Mouse (Mus musculus) G1E (cell line): ENCODE data around the gene Paxbp1. TPM values are rescaled to one million over a fixed set of nuclear protein-coding genes. Genes with fewer than 3 reads are reported as not detected.

ENCODE experiments used
- ATAC-seq: 2 replicates; pipeline ENCODE4 v1.8.0; 2016; ENCODE audit warnings: mild to moderate bottlenecking; ENCODE audit not compliant: insufficient number of reproducible peaks, poor library complexity, low FRiP score, severe bottlenecking; ENCODE audit errors: extremely low read depth
- DNase-seq: peaks from one replicate; pipeline ENCODE4 v3.0.0; 2012; ENCODE audit warnings: low spot score
- H3K27me3 ChIP-seq: 2 replicates; pipeline ENCODE4 v1.6.1; 2012; ENCODE audit warnings: mild to moderate bottlenecking, low read length, inconsistent platforms; ENCODE audit not compliant: insufficient read depth
- H3K36me3 ChIP-seq: replicated peaks from 2 replicates; pipeline ENCODE3; 2012; ENCODE audit warnings: mild to moderate bottlenecking, inconsistent platforms
- H3K4me1 ChIP-seq: 2 replicates; pipeline ENCODE4 v1.6.1; 2012; ENCODE audit warnings: low read depth, low read length, inconsistent platforms, mixed read lengths; ENCODE audit not compliant: insufficient read depth
- H3K4me3 ChIP-seq: 2 replicates; pipeline ENCODE4 v1.5.1; 2012; ENCODE audit warnings: low read depth, mild to moderate bottlenecking, inconsistent platforms, low read length, moderate library complexity, mixed read lengths
- H3K9me3 ChIP-seq: replicated peaks from 2 replicates; pipeline ENCODE4 v1.6.1; 2012; ENCODE audit warnings: inconsistent platforms
- CTCF ChIP-seq: IDR thresholded peaks from 2 replicates; pipeline ENCODE4 v1.5.1; 2012; ENCODE audit warnings: low read depth, low read length, inconsistent platforms, mixed read lengths
- GATA1 ChIP-seq: IDR thresholded peaks from 2 replicates; pipeline ENCODE4 v1.6.1; 2012; ENCODE audit warnings: borderline replicate concordance, low read length, inconsistent platforms, mixed read lengths
- GATA2 ChIP-seq: IDR thresholded peaks from 2 replicates; pipeline ENCODE4 v1.6.1; 2012; ENCODE audit warnings: low read depth, low read length, inconsistent platforms, borderline replicate concordance
- POLR2AphosphoS5 ChIP-seq: IDR thresholded peaks from 2 replicates; pipeline ENCODE4 v1.6.1; 2012; ENCODE audit warnings: low read depth, low read length, inconsistent platforms; ENCODE audit not compliant: insufficient replicate concordance
- TAL1 ChIP-seq: conservative IDR thresholded peaks from 2 replicates; pipeline ENCODE4 v1.6.1; 2012; ENCODE audit warnings: low read depth, low read length, inconsistent platforms, mixed read lengths
- polyA plus RNA-seq: library from polyadenylated mRNA; stranded (reverse); fragments of >175 nt; gene quantifications from 2 replicates; pipeline ENCODE4 v1.2.3, GENCODE M21; 2012
- total RNA-seq, 2 experiments: library from RNA; stranded (forward) in 1 of 2; stranded (reverse) in 1 of 2; fragments of 200-1000 nt in 1 of 2; fragments of >200 nt in 1 of 2; fragmentation: Nextera tagmentation in 1 of 2; gene quantifications; 2 replicates each; pipeline ENCODE4 v1.2.3; 2014 to 2017

Gene Paxbp1
- total and polyA plus RNA-seq, 3 experiments, result 45.9 to 222 (median 116) TPM

- H3K9me3 ChIP-seq, result no peaks in the 10 kb centered on the region
- H3K36me3 ChIP-seq, result peaks cover 49% of the 10 kb centered on the region
- H3K4me1 ChIP-seq, result peaks cover 40% of the 10 kb centered on the region
- ATAC-seq (no peak), DNase-seq (no peak)
- no peak overlapping the region for H3K4me3 ChIP-seq
- TF ChIP-seq CTCF (no peak), TAL1 (no peak), GATA1 (no peak), POLR2AphosphoS5 (no peak), GATA2 (no peak)
- no peaks in the 10 kb centered on the region for H3K27me3 ChIP-seq
These were observed 39.3 kb downstream of the Paxbp1 start for GRCm38 (mm10) chr16:91004915-91005538.

GRCm38 (mm10) chr16:91001098-91001497 lies 43.2 kb downstream of the Paxbp1 start:
- peaks cover 53% of the 10 kb centered on the region for H3K36me3 ChIP-seq
- DNase-seq, result no peak
- no peak overlapping the region for H3K4me3 ChIP-seq

GRCm38 (mm10) chr16:90999827-91000226 lies 44.5 kb downstream of the Paxbp1 start:
- DNase-seq, result no peak
- peaks cover 42% of the 10 kb centered on the region for H3K4me1 ChIP-seq
- no peak for ATAC-seq
- H3K9me3 ChIP-seq, result no peaks in the 10 kb centered on the region
- TF ChIP-seq GATA2 (no peak), TAL1 (no peak), CTCF (no peak), POLR2AphosphoS5 (no peak), GATA1 (no peak)
- no peak overlapping the region for H3K4me3 ChIP-seq
- H3K27me3 ChIP-seq, result no peaks in the 10 kb centered on the region
- H3K36me3 ChIP-seq, result peaks cover 43% of the 10 kb centered on the region

More at GRCm38 (mm10) chr16:91001098-91001497, 43.2 kb downstream of the Paxbp1 start:
- Histone ChIP-seq H3K4me1 (peaks cover 42% of the 10 kb centered on the region), H3K27me3 (no peaks in the 10 kb centered on the region), H3K9me3 (no peaks in the 10 kb centered on the region)
- ATAC-seq, result no peak
- TF ChIP-seq GATA1 (no peak), POLR2AphosphoS5 (no peak), GATA2 (no peak), CTCF (no peak), TAL1 (no peak)

GRCm38 (mm10) chr16:90997822-90998221 lies 46.5 kb downstream of the Paxbp1 start:
- Histone ChIP-seq H3K4me1 (peaks cover 53% of the 10 kb centered on the region), H3K27me3 (no peaks in the 10 kb centered on the region), H3K36me3 (peaks cover 40% of the 10 kb centered on the region), H3K9me3 (no peaks in the 10 kb centered on the region), H3K4me3 (no peak overlapping the region)
- no peak for DNase-seq
- ATAC-seq, result no peak
- no peak for TF ChIP-seq POLR2AphosphoS5
- TF ChIP-seq GATA1, result no peak
- no peak for TF ChIP-seq TAL1
- TF ChIP-seq CTCF, result no peak
- no peak for TF ChIP-seq GATA2

- Histone ChIP-seq H3K4me3 (no peak overlapping the region), H3K27me3 (no peaks in the 10 kb centered on the region), H3K9me3 (no peaks in the 10 kb centered on the region), H3K4me1 (peaks cover 53% of the 10 kb centered on the region), H3K36me3 (peaks cover 42% of the 10 kb centered on the region)
- ATAC-seq, result no peak
- no peak for DNase-seq
- TF ChIP-seq CTCF, result no peak
- no peak for TF ChIP-seq GATA1
- no peak for TF ChIP-seq TAL1
- no peak for TF ChIP-seq POLR2AphosphoS5
- TF ChIP-seq GATA2, result no peak
These were observed 47.8 kb downstream of the Paxbp1 start for GRCm38 (mm10) chr16:90996327-90997243.

GRCm38 (mm10) chr16:90995498-90995897 lies 48.8 kb downstream of the Paxbp1 start:
- TF ChIP-seq CTCF (no peak), GATA1 (no peak), GATA2 (no peak), TAL1 (no peak)
- DNase-seq (peak; percentile 24), ATAC-seq (peak; percentile 38)
- Histone ChIP-seq H3K4me3 (no peak overlapping the region; the same call in 1 of the 2 replicates), H3K36me3 (peaks cover 47% of the 10 kb centered on the region), H3K9me3 (no peaks in the 10 kb centered on the region), H3K27me3 (no peaks in the 10 kb centered on the region), H3K4me1 (peaks cover 53% of the 10 kb centered on the region)
